16 mouse cellular contexts compared by ENCODE assay signal in genomic region chr8:70879500-70879899, GRCm38 (mm10). TPM values are rescaled to one million over a fixed set of nuclear protein-coding genes. Genes with fewer than 3 reads are reported as not detected.
DNase-seq lines count a peak whose midpoint lies in the region; ATAC-seq and TF ChIP-seq lines count a peak whose summit lies in the region.
"Had no signal": no experiment of that assay in that cellular context is flagged by ENCODE, and none has a peak within 500 bp of the region (broad histone marks: within the 10 kb centered on the region; RNA-seq: fewer than 3 reads in every experiment).

No protein-coding gene starts in this region.

- WGBS in hindbrain, postnatal 0 days: 38% methylated on average over 4 of the region's 4 CpGs
- WGBS in hindbrain, embryonic 14.5 days: 44% methylated on average over 4 of the region's 4 CpGs

- H3K36me3 ChIP-seq in hindbrain, postnatal 0 days (ENCODE audit: insufficient read depth, low read length): no peaks in the 10 kb centered on the region
- no peaks in the 10 kb centered on the region for H3K36me3 ChIP-seq in hindbrain, embryonic 14.5 days (replicated peaks; ENCODE audit: control insufficient read depth, insufficient read depth)

- no peaks in the 10 kb centered on the region for H3K27me3 ChIP-seq in hindbrain, postnatal 0 days (ENCODE audit: insufficient read depth, low read length)
- no peaks in the 10 kb centered on the region for H3K27me3 ChIP-seq in hindbrain, embryonic 14.5 days (ENCODE audit: control insufficient read depth, insufficient read depth, low read length)

- DNase-seq in hindbrain, postnatal 0 days (ENCODE audit: low spot score): no peak
- DNase-seq in hindbrain, embryonic 14.5 days (ENCODE audit: low spot score): no peak
- DNase-seq in NIH3T3 (ENCODE audit: low read depth): peak; percentile 68
- peak; percentile 55 to 63 for DNase-seq in cerebellum, adult 18-20 months
- no peak for DNase-seq in retina, embryonic 14.5 days (ENCODE audit: low spot score)
- DNase-seq in embryo, embryonic 10.5 days (ENCODE audit: low spot score): no peak
- DNase-seq: liver; lung, adult 2 months; right cerebral cortex, postnatal 14 days had no signal

- peaks cover 4% of the 10 kb centered on the region; the same call in 1 of the 2 replicates for H3K4me1 ChIP-seq in hindbrain, postnatal 0 days (ENCODE audit: insufficient read depth, low read length)
- H3K4me1 ChIP-seq in hindbrain, embryonic 14.5 days (replicated peaks; ENCODE audit: control insufficient read depth, insufficient read depth, low read length): no peaks in the 10 kb centered on the region
- peaks cover 3% of the 10 kb centered on the region for H3K4me1 ChIP-seq in embryonic fibroblast, embryonic 13.5 days (ENCODE audit: control insufficient read depth, insufficient read depth, low read length)

- no peak overlapping the region for H3K9ac ChIP-seq in hindbrain, postnatal 0 days (replicated peaks; ENCODE audit: low read length)
- H3K9ac ChIP-seq in hindbrain, embryonic 14.5 days: no peak overlapping the region

- no peak for TF ChIP-seq CTCF in hindbrain, postnatal 0 days (IDR thresholded peaks at IDR 0.05; ENCODE audit: low read depth)
- no peak for TF ChIP-seq CTCF in embryonic fibroblast, embryonic 13.5 days (IDR thresholded peaks at IDR 0.05; ENCODE audit: borderline replicate concordance, insufficient read depth, low read length)

- no peak overlapping the region for H3K4me2 ChIP-seq in hindbrain, postnatal 0 days (ENCODE audit: low read depth, low read length)
- no peak overlapping the region for H3K4me2 ChIP-seq in hindbrain, embryonic 14.5 days (replicated peaks)

- no peak overlapping the region for H3K4me3 ChIP-seq in hindbrain, postnatal 0 days (ENCODE audit: low read length)
- no peak overlapping the region for H3K4me3 ChIP-seq in hindbrain, embryonic 14.5 days (replicated peaks; ENCODE audit: low read length)
- H3K4me3 ChIP-seq in embryonic fibroblast, embryonic 13.5 days (ENCODE audit: insufficient read depth, low read length): no peak overlapping the region
- H3K4me3 ChIP-seq: erythroblast, embryonic 14.5 days had no signal

- H3K27ac ChIP-seq in hindbrain, postnatal 0 days: no peak overlapping the region
- no peak overlapping the region for H3K27ac ChIP-seq in hindbrain, embryonic 14.5 days
- peak overlapping the region; percentile 84 for H3K27ac ChIP-seq in embryonic fibroblast, embryonic 13.5 days (ENCODE audit: insufficient read depth, low read length)

- no peak for TF ChIP-seq POLR2A in embryonic fibroblast, embryonic 13.5 days (IDR thresholded peaks at IDR 0.05; ENCODE audit: low read depth, low read length)

- peak; percentile 18; the same call in 1 of the 2 replicates for ATAC-seq in hindbrain, postnatal 0 days
- no peak for ATAC-seq in hindbrain, embryonic 14.5 days (ENCODE audit: low FRiP score)
- ATAC-seq: CD4-positive, CD25-positive, alpha-beta regulatory T cell, adult 4 months; inflammation-experienced regulatory T-cells, adult 6 months had no signal

- no peaks in the 10 kb centered on the region for H3K9me3 ChIP-seq in hindbrain, postnatal 0 days (ENCODE audit: low read length)
- no peaks in the 10 kb centered on the region for H3K9me3 ChIP-seq in hindbrain, embryonic 14.5 days (ENCODE audit: control insufficient read depth, low read length)

RNA-seq across cellular contexts. Expression of gene Ccdc124, which starts 5.8 kb away (rescaled TPM):
- total RNA-seq in hindbrain, postnatal 0 days (2014; rRNA removed): 36.0 and 45.1 TPM in 2 replicates
- polyA plus RNA-seq in hindbrain, postnatal 0 days (2015; fragmentation: Nextera tagmentation; extraction: Ambion mirVana): 145 and 154 TPM in 2 replicates
- polyA plus RNA-seq in hindbrain, embryonic 14.5 days (2014; fragmentation: Nextera tagmentation; extraction: Ambion mirVana): 155 and 158 TPM in 2 replicates
- polyA plus RNA-seq in embryonic fibroblast, embryonic 13.5 days (2011; ENCODE audit: insufficient read length, low read depth, missing spikeins): 31.1 and 32.3 TPM in 2 replicates

RNA-seq across cellular contexts. Expression of gene Slc5a5, which starts 13.1 kb away (rescaled TPM):
- total RNA-seq in hindbrain, postnatal 0 days (2014; rRNA removed): 2.5 and 2.8 TPM in 2 replicates
- 4.2 and 4.3 TPM in 2 replicates for polyA plus RNA-seq in hindbrain, postnatal 0 days (2015; fragmentation: Nextera tagmentation; extraction: Ambion mirVana)
- 1.5 and 1.8 TPM in 2 replicates for polyA plus RNA-seq in hindbrain, embryonic 14.5 days (2014; fragmentation: Nextera tagmentation; extraction: Ambion mirVana)
- 0.28 and 0.30 TPM in 2 replicates for polyA plus RNA-seq in embryonic fibroblast, embryonic 13.5 days (2011; ENCODE audit: insufficient read length, low read depth, missing spikeins)
- total RNA-seq: adrenal gland, adult 18-20 months; monocyte, adult 5-6 weeks; neutrophil, adult 5-6 weeks had no signal
- polyA plus RNA-seq: CD4-positive, CD25-positive, alpha-beta regulatory T cell, adult 4 months; inflammation-experienced regulatory T-cells, adult 6 months had no signal

RNA-seq across cellular contexts. Expression of gene Kcnn1, which starts 16.4 kb away (rescaled TPM):
- 29.8 and 33.6 TPM in 2 replicates for total RNA-seq in hindbrain, postnatal 0 days (2014; rRNA removed)
- polyA plus RNA-seq in hindbrain, postnatal 0 days (2015; fragmentation: Nextera tagmentation; extraction: Ambion mirVana): 7.8 and 10.8 TPM in 2 replicates
- 10.0 and 14.3 TPM in 2 replicates for polyA plus RNA-seq in hindbrain, embryonic 14.5 days (2014; fragmentation: Nextera tagmentation; extraction: Ambion mirVana)
- polyA plus RNA-seq in embryonic fibroblast, embryonic 13.5 days (2011; ENCODE audit: insufficient read length, low read depth, missing spikeins): 1.7 and 2.7 TPM in 2 replicates
- total RNA-seq: monocyte, adult 5-6 weeks; neutrophil, adult 5-6 weeks had no signal
- polyA plus RNA-seq: CD4-positive, CD25-positive, alpha-beta regulatory T cell, adult 4 months; inflammation-experienced regulatory T-cells, adult 6 months had no signal

RNA-seq across cellular contexts. Expression of gene Rpl18a, which starts 17.7 kb away (rescaled TPM):
- total RNA-seq in hindbrain, postnatal 0 days (2014; rRNA removed): 1,411 and 1,940 TPM in 2 replicates
- 2,686 and 2,710 TPM in 2 replicates for polyA plus RNA-seq in hindbrain, postnatal 0 days (2015; fragmentation: Nextera tagmentation; extraction: Ambion mirVana)
- polyA plus RNA-seq in hindbrain, embryonic 14.5 days (2014; fragmentation: Nextera tagmentation; extraction: Ambion mirVana): 2,214 and 2,704 TPM in 2 replicates
- 1,792 and 1,906 TPM in 2 replicates for polyA plus RNA-seq in embryonic fibroblast, embryonic 13.5 days (2011; ENCODE audit: insufficient read length, low read depth, missing spikeins)

RNA-seq across cellular contexts. Expression of gene Map1s, which starts 26.2 kb away (rescaled TPM):
- 98.1 and 98.6 TPM in 2 replicates for total RNA-seq in hindbrain, postnatal 0 days (2014; rRNA removed)
- 52.3 and 54.4 TPM in 2 replicates for polyA plus RNA-seq in hindbrain, postnatal 0 days (2015; fragmentation: Nextera tagmentation; extraction: Ambion mirVana)
- 49.6 and 51.4 TPM in 2 replicates for polyA plus RNA-seq in hindbrain, embryonic 14.5 days (2014; fragmentation: Nextera tagmentation; extraction: Ambion mirVana)
- 24.2 and 27.8 TPM in 2 replicates for polyA plus RNA-seq in embryonic fibroblast, embryonic 13.5 days (2011; ENCODE audit: insufficient read length, low read depth, missing spikeins)

Comparison
In these comparisons a context has a peak if more than half of its experiments do, and no peak if none do; other contexts are left out.
1. DNase-seq: peak in NIH3T3 (single experiment) and cerebellum, adult 18-20 months (2 of 2); none in hindbrain, postnatal 0 days (single experiment), hindbrain, embryonic 14.5 days (single experiment), retina, embryonic 14.5 days (single experiment) and embryo, embryonic 10.5 days (single experiment).